Mouse (Mus musculus) adrenal gland, postnatal 25 days (tissue): ENCODE results near the gene Cass4. TPM values are rescaled to one million over a fixed set of nuclear protein-coding genes. Genes with fewer than 3 reads are reported as not detected.

Experiments
- DNase-seq: peaks from one replicate; pipeline ENCODE4 v3.0.0; 2021; ENCODE audit warnings: mixed read lengths
- total RNA-seq: library from RNA; stranded (reverse); gene quantifications from 2 replicates; pipeline ENCODE4 v1.2.3, GENCODE M21; 2021

Cass4 gene
- total RNA-seq, 1 experiment from 2014 or later: not detected

- DNase-seq: no peak
These were observed 3.3 kb upstream of the Cass4 start for GRCm38 (mm10) chr2:172390341-172390740.

- no peak for DNase-seq
These were observed 1.5 kb upstream of the Cass4 start for GRCm38 (mm10) chr2:172392041-172392521.

GRCm38 (mm10) chr2:172394052-172394392 is 428 bp downstream of the Cass4 start:
- DNase-seq: no peak

- DNase-seq: no peak
These were observed 1.1 kb downstream of the Cass4 start for GRCm38 (mm10) chr2:172394671-172395070.

- DNase-seq: no peak
These were observed 2.4 kb downstream of the Cass4 start for GRCm38 (mm10) chr2:172395961-172396360.

GRCm38 (mm10) chr2:172399901-172400300 is 6.3 kb downstream of the Cass4 start:
- DNase-seq: no peak

- DNase-seq: no peak
These were observed 7.7 kb downstream of the Cass4 start for GRCm38 (mm10) chr2:172401116-172401825.

GRCm38 (mm10) chr2:172404239-172404638 is 10.6 kb downstream of the Cass4 start:
- no peak for DNase-seq

- no peak for DNase-seq
These were observed 11.4 kb downstream of the Cass4 start for GRCm38 (mm10) chr2:172405011-172405410.

GRCm38 (mm10) chr2:172406173-172406572 is 12.6 kb downstream of the Cass4 start:
- no peak for DNase-seq

GRCm38 (mm10) chr2:172407499-172407898 is 13.9 kb downstream of the Cass4 start:
- no peak for DNase-seq

- DNase-seq: no peak
These were observed 17.1 kb downstream of the Cass4 start for GRCm38 (mm10) chr2:172410686-172411085.

GRCm38 (mm10) chr2:172411091-172411490 is 17.5 kb downstream of the Cass4 start:
- no peak for DNase-seq

- DNase-seq: no peak
These were observed 18.9 kb downstream of the Cass4 start for GRCm38 (mm10) chr2:172412454-172412853.

GRCm38 (mm10) chr2:172413273-172413672 is 19.7 kb downstream of the Cass4 start:
- no peak for DNase-seq

- no peak for DNase-seq
These were observed 20.3 kb downstream of the Cass4 start for GRCm38 (mm10) chr2:172413894-172414293.

- no peak for DNase-seq
These were observed 22.6 kb downstream of the Cass4 start for GRCm38 (mm10) chr2:172416218-172416617.

GRCm38 (mm10) chr2:172416876-172417275 is 23.3 kb downstream of the Cass4 start:
- no peak for DNase-seq

GRCm38 (mm10) chr2:172418208-172418607 is 24.6 kb downstream of the Cass4 start:
- no peak for DNase-seq

GRCm38 (mm10) chr2:172430609-172431008 is 37.0 kb downstream of the Cass4 start:
- DNase-seq: peak; percentile 21

GRCm38 (mm10) chr2:172433746-172434145 is 40.2 kb downstream of the Cass4 start:
- DNase-seq: no peak

GRCm38 (mm10) chr2:172437371-172437952 is 43.9 kb downstream of the Cass4 start:
- DNase-seq: no peak

GRCm38 (mm10) chr2:172439843-172440639 is 46.4 kb downstream of the Cass4 start, which contains the start of gene Rtf2:
Gene Rtf2, plus strand, starts transcription at chr2:172440556.
- peak; percentile 99 for DNase-seq
